In the genomic region with DNA sequence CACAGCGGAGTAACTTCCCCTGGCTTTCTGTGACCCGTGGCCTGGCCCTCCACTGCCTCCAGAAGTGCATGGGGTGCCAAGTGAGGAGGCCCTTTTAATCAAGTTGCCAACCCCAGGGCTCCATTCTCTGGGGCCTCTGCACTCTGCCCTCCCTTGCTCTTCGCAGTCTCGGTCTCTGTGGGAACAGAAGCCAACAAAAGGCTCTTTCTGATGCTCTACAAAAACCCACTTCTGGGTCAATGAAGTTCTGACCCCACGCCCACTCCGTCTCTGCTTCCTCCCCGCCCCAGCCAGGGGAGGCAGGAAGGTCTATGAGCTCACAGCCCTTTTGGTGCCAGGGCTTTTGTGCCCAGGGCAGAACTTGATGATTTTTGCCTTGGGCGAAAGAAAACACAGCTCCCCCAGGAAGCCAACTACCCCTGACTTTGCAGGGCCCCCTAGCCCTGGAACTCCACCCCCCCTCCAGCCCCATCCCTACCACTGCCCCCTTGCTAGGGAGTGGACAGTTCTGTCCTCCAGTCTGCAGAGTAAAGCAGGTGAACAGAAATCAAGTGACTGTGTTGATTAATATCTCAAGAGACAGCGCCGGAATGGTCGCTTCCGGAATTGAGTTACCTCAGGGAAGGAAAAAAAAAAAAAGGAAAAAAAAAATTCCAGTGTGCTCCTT, we compare ENCODE assay signal across 10 mouse cellular contexts.
A peak's percentile ranks its signal among the peaks of the same experiment; 100 is the strongest.
DNase-seq lines count a peak whose midpoint lies in the region; ATAC-seq lines count a peak whose summit lies in the region.
"Had no signal": no experiment of that assay in that cellular context is flagged by ENCODE, and none has a peak within 500 bp of the region (broad histone marks: within the 10 kb centered on the region; RNA-seq: fewer than 3 reads in every experiment).

No protein-coding gene starts in this region.

- ATAC-seq in midbrain, embryonic 13.5 days, result peak; percentile 54
- no peak for ATAC-seq in megakaryocyte, adult 5-6 weeks (ENCODE audit: poor library complexity, severe bottlenecking)

- peaks cover 75% of the 10 kb centered on the region for H3K4me1 ChIP-seq in midbrain, embryonic 13.5 days (replicated peaks)

- no peak overlapping the region for H3K4me3 ChIP-seq in midbrain, embryonic 13.5 days (replicated peaks)
- H3K4me3 ChIP-seq: erythroblast, embryonic 14.5 days; limb, embryonic 15.5 days had no signal

- H3K27ac ChIP-seq in midbrain, embryonic 13.5 days, result peak overlapping the region; percentile 81
- H3K27ac ChIP-seq: limb, embryonic 15.5 days had no signal

- no peaks in the 10 kb centered on the region for H3K27me3 ChIP-seq in midbrain, embryonic 13.5 days
- H3K27me3 ChIP-seq: limb, embryonic 15.5 days had no signal

- H3K9ac ChIP-seq in midbrain, embryonic 13.5 days (replicated peaks), result no peak overlapping the region
- H3K9ac ChIP-seq: limb, embryonic 15.5 days had no signal

- H3K4me2 ChIP-seq in midbrain, embryonic 13.5 days (replicated peaks), result 0 out of 2 replicates have a peak overlapping the region, but pooled peaks have one; percentile 4
- H3K4me2 ChIP-seq: limb, embryonic 15.5 days had no signal

- H3K36me3 ChIP-seq in midbrain, embryonic 13.5 days, result peaks cover 3% of the 10 kb centered on the region; the same call in 1 of the 2 replicates
- H3K36me3 ChIP-seq: limb, embryonic 15.5 days had no signal

- WGBS in midbrain, embryonic 13.5 days, result 19% methylated on average over 12 of the region's 12 CpGs

- H3K9me3 ChIP-seq in midbrain, embryonic 13.5 days, result no peaks in the 10 kb centered on the region
- H3K9me3 ChIP-seq: limb, embryonic 15.5 days had no signal

- DNase-seq in layer of hippocampus, adult 11-12 months (ENCODE audit: low spot score), result peak; percentile 21
- DNase-seq in layer of hippocampus, adult 9-10 months (ENCODE audit: low spot score), result no peak
- DNase-seq in fibroblast of lung, adult 2 months (ENCODE audit: low read depth), result peak; percentile 36
- DNase-seq in kidney, adult 9 months, result peak; percentile 26
- no peak for DNase-seq in urinary bladder, postnatal 10 days (ENCODE audit: low spot score)
- DNase-seq in cerebellum, postnatal 36 days, result no peak

Comparison
In these comparisons a context has a peak if more than half of its experiments do, and no peak if none do; other contexts are left out.
1. DNase-seq: peak in layer of hippocampus, adult 11-12 months (single experiment), fibroblast of lung, adult 2 months (single experiment) and kidney, adult 9 months (single experiment); none in layer of hippocampus, adult 9-10 months (single experiment), urinary bladder, postnatal 10 days (single experiment) and cerebellum, postnatal 36 days (0 of 2).